Mouse (Mus musculus) thymus, adult 2 months (tissue): Measurements from ENCODE around the gene Agbl1.

ENCODE experiments used
- CTCF ChIP-seq: fragments of 200-500 bp; IDR thresholded peaks from 2 replicates; pipeline ENCODE4 v1.5.1; 2012; ENCODE audit warnings: mild to moderate bottlenecking, control low read depth, low read length, moderate library complexity, borderline replicate concordance; ENCODE audit not compliant: control insufficient read depth, poor library complexity, insufficient read depth; ENCODE audit errors: extremely low read depth
- POLR2A ChIP-seq: fragments of 200-500 bp; IDR thresholded peaks from 2 replicates; pipeline ENCODE4 v1.6.1; 2012; ENCODE audit warnings: mild to moderate bottlenecking, low read length, control low read depth, moderate library complexity; ENCODE audit not compliant: control insufficient read depth, poor library complexity, insufficient read depth; ENCODE audit errors: extremely low read depth

DNA sequence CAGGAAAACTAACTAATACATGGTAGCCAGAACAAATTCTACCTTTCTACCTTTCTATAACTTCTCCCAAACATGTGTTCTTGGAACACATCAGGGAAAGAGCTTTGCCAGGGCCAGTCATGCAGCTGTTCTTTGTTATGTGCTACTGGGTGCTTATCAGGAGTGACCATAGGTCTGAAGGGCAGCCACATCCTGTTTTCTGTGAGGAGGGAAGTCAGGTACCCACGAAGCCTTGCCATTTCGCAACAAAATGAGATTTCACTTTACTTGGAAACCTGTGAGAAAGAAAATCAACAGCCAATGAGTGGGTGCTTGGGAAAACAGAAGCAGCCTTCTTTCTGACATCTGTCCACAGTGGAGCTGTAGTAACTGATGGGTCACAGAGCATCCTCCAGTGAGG, 865.5 kb downstream of the Agbl1 start:
- TF ChIP-seq POLR2A: no peak
- no peak for TF ChIP-seq CTCF
